Mouse (Mus musculus) embryonic facial prominence, embryonic 13.5 days (tissue): ENCODE measurements at regions not wholly inside any gene's neighbourhood (a gene's known extent, or its start where the extent isn't known, plus 50 kb on each side); places are given as distances from the start of the nearest gene placed in this dataset.

ENCODE experiments used
- ATAC-seq: fragments of 200-750 bp; cut with Nextera tagmentation; 2 replicates; pipeline ENCODE4 v1.8.0; 2017; ENCODE audit warnings: low read depth; ENCODE audit not compliant: insufficient number of reproducible peaks, insufficient read depth, low FRiP score, low TSS enrichment
- H3K27ac ChIP-seq: fragments of 300-500 bp; sonication (generic); 2 replicates; pipeline ENCODE4 v1.5.1; 2015; ENCODE audit warnings: moderate library complexity, mild to moderate bottlenecking, inconsistent platforms
- H3K27me3 ChIP-seq: fragments of 300-500 bp; sonication (generic); 2 replicates; pipeline ENCODE4 v1.6.1; 2015; ENCODE audit warnings: mild to moderate bottlenecking, inconsistent platforms
- H3K36me3 ChIP-seq: fragments of 300-500 bp; sonication (generic); 2 replicates; pipeline ENCODE4 v1.6.1; 2015; ENCODE audit warnings: mild to moderate bottlenecking, inconsistent platforms
- H3K4me1 ChIP-seq: fragments of 300-500 bp; sonication (generic); 2 replicates; pipeline ENCODE4 v1.6.1; 2015; ENCODE audit warnings: inconsistent platforms
- H3K4me2 ChIP-seq: fragments of 300-500 bp; sonication (generic); 2 replicates; pipeline ENCODE4 v1.6.1; 2015; ENCODE audit warnings: moderate library complexity, mild to moderate bottlenecking, inconsistent platforms
- H3K4me3 ChIP-seq: fragments of 300-500 bp; sonication (generic); 2 replicates; pipeline ENCODE4 v1.5.1; 2015; ENCODE audit warnings: mild to moderate bottlenecking, inconsistent platforms
- H3K9ac ChIP-seq: fragments of 300-500 bp; sonication (generic); 2 replicates; pipeline ENCODE4 v1.6.1; 2015; ENCODE audit warnings: mild to moderate bottlenecking, inconsistent platforms
- H3K9me3 ChIP-seq: fragments of 300-500 bp; sonication (generic); 2 replicates; pipeline ENCODE4 v1.6.1; 2016; ENCODE audit warnings: inconsistent platforms
- WGBS: fragments of 180-500 bp; shearing (Covaris S2); methylation state at CpG from one replicate; pipeline ENCODE4 v1.1.7; 2015; ENCODE audit warnings: mixed read lengths; 5-methylcytosine and 5-hydroxymethylcytosine counted together

DNA sequence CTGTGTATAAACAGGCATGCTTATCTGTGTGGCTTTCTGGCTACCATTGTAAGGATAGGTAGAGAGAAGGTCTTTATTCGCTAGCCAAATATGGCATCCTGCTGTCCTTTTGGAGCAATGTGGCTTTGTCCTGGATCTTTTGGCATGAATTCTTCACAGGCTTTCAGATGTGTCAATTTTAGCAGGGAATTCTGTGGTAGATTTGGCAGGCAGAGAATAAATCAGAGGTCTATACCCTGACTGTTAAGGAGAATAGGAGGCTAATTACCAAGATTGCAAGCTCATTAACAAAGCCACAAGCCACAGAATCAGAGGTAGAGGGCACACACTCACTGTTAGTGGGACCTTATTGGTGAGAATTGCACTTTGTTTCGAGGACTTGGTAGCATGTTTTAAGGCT lies 217.2 kb upstream of the Camk1g start:
- H3K36me3 ChIP-seq = no peaks in the 10 kb centered on the region
- no peaks in the 10 kb centered on the region for H3K27me3 ChIP-seq
- H3K4me3 ChIP-seq = no peak overlapping the region
- H3K27ac ChIP-seq = peak overlapping the region; percentile 34
- peaks cover 45% of the 10 kb centered on the region for H3K4me1 ChIP-seq
- no peak overlapping the region for H3K4me2 ChIP-seq
- H3K9me3 ChIP-seq = no peaks in the 10 kb centered on the region
- 85% methylated on average over 2 of the region's 2 CpGs for WGBS
- H3K9ac ChIP-seq = no peak overlapping the region
- ATAC-seq = no peak

DNA sequence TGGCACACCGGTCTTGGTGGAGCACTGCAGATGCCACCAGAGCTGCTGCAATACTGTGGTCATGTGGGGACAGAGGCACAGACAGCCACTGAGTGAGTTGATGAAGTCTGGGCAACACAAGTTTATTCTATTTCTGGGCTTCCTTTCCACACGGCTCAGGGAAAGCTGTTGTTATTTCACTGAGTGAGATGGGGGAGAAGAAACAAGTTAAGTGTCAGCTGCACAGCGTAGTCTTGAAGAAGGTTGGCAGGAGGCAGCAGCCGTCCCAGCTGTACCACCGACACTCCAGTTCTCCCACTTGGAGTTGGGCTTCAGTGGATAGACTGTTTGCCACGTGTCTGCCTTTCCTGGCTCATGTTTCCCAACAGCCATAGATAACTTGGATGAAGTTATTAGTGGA lies 216.8 kb upstream of the Camk1g start:
- H3K27me3 ChIP-seq = no peaks in the 10 kb centered on the region
- H3K4me2 ChIP-seq = no peak overlapping the region
- H3K36me3 ChIP-seq = no peaks in the 10 kb centered on the region
- H3K9ac ChIP-seq = no peak overlapping the region
- ATAC-seq = no peak
- peak overlapping the region; percentile 34 for H3K27ac ChIP-seq
- H3K4me1 ChIP-seq = peaks cover 45% of the 10 kb centered on the region
- 61% methylated on average over 6 of the region's 6 CpGs for WGBS
- H3K9me3 ChIP-seq = no peaks in the 10 kb centered on the region
- H3K4me3 ChIP-seq = no peak overlapping the region

DNA sequence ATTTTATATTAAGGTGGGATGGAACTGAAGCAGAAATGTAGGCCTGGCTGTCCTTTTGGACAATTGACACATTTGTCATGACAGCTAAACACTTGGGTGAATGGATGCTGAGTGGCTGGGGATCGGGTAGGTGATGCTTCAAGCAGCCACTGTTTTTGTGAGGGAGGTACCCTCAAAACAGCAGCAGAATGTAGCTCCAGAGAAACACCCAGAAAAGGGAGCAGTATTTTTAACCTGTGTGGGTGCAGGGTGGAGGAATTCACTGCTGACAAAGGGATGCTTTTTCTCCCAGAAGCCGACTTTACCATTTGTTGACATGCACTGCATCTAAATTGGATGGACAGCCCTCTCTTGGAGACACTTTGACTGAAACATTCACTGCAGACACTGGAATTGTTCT lies 213.7 kb upstream of the Camk1g start:
- H3K36me3 ChIP-seq = no peaks in the 10 kb centered on the region
- no peaks in the 10 kb centered on the region for H3K27me3 ChIP-seq
- 69% methylated on average over 2 of the region's 2 CpGs for WGBS
- H3K4me3 ChIP-seq = no peak overlapping the region
- no peak overlapping the region for H3K27ac ChIP-seq
- no peak for ATAC-seq
- H3K4me1 ChIP-seq = peaks cover 29% of the 10 kb centered on the region
- H3K9me3 ChIP-seq = no peaks in the 10 kb centered on the region
- H3K9ac ChIP-seq = no peak overlapping the region
- H3K4me2 ChIP-seq = no peak overlapping the region

DNA sequence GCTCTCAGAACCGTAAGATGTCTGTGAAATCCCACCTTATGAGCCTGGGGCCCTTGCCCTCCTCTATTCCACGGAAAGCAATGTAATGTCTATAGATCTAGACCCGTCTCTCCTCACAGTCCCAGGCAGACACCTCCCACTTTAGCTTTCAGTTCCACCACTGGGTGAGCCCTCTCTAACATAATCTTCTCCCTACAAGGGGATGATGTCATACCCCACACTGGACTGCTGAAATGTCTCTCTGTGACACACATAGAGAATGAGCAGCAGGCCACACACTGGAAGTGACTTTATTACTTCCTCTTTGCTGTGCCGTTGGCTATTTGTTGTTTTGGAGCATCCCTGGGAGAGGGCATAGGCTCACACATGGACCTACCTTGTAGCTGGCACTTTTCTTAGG lies 210.3 kb upstream of the Camk1g start:
- no peak for ATAC-seq
- H3K36me3 ChIP-seq = no peaks in the 10 kb centered on the region

DNA sequence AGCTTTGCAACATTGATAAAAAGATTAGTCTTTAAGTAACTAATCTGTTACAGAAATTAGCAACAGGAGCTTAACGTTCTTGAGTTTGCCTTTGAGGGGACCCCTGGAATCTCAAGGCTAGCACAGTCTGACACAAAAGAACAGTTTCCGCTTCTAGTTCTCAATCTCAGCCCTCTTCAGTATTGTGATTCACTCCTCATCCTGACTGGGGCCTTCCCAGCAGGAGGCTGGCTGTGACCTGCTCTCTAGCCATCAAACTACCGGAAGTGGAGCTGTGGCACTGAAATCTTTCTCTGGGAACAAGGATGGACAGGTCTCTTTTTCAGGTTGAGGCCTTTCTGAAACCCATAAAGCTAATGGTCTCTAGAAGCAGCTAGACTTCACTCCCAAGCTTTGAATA lies 209.6 kb upstream of the Camk1g start:
- H3K4me3 ChIP-seq = no peak overlapping the region

More for the DNA sequence above, 210.3 kb upstream of the Camk1g start:
- H3K4me1 ChIP-seq = peaks cover 19% of the 10 kb centered on the region
- no peak overlapping the region for H3K27ac ChIP-seq
- H3K4me2 ChIP-seq = no peak overlapping the region
- H3K4me3 ChIP-seq = no peak overlapping the region
- no peak overlapping the region for H3K9ac ChIP-seq
- no peaks in the 10 kb centered on the region for H3K9me3 ChIP-seq
- 70% methylated on average over 4 of the region's 4 CpGs for WGBS
- H3K27me3 ChIP-seq = no peaks in the 10 kb centered on the region

DNA sequence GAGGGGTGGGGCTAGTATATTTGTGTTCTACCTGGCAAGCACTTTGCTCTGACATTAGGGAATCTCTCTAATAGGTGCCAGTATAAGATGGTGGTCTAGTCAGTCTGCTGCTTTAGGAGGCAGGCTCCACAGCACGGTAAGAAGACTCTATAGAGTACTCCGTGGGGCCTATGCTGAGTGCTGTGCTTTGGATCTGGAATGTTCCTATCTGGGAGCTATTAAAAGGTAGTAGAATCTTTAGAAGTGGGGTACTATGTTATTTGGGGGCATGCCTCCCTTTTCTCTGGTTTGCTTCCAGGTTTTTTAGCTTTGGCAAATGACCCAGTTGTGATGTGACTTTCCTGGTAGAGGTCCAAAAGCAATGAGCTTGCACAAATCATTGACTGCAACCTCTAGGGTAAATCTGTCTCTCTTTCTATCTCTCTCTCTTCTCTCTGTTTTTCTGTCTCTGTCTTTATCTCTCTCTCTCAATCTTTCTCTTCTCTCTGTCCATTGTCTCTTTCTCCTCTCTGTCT lies 208.6 kb upstream of the Camk1g start:
- no peak for ATAC-seq
- WGBS = 75% methylated on average over 2 of the region's 2 CpGs
- Histone ChIP-seq H3K36me3 (no peaks in the 10 kb centered on the region), H3K4me2 (no peak overlapping the region), H3K9me3 (no peaks in the 10 kb centered on the region), H3K27ac (no peak overlapping the region), H3K9ac (no peak overlapping the region), H3K4me1 (peaks cover 19% of the 10 kb centered on the region), H3K27me3 (no peaks in the 10 kb centered on the region), H3K4me3 (no peak overlapping the region)

More for the DNA sequence above, 209.6 kb upstream of the Camk1g start:
- no peak overlapping the region for H3K27ac ChIP-seq
- H3K9ac ChIP-seq = no peak overlapping the region
- ATAC-seq = no peak
- H3K36me3 ChIP-seq = no peaks in the 10 kb centered on the region
- no peaks in the 10 kb centered on the region for H3K27me3 ChIP-seq
- H3K4me1 ChIP-seq = peaks cover 19% of the 10 kb centered on the region
- WGBS = 63% methylated on average over 3 of the region's 3 CpGs
- H3K4me2 ChIP-seq = no peak overlapping the region
- no peaks in the 10 kb centered on the region for H3K9me3 ChIP-seq

DNA sequence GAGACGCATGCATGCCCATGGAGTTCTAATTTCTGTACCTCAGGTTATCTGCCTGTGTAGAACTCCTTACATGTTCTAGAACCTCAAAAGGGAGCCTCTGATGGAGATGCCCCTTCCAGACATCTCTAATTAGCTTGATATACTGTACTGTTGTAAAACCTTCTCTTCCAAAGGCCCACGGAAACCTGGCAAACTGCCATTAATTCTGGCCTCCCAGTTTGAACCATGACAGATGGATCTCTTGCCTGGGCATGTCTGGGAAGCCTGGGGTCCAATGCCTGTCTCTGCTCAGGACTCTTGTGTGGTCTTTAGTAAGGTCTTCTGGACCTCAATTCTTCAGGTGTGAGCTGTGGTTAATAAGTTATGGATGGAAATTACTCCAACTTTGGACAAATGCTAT lies 207.7 kb upstream of the Camk1g start:
- no peak overlapping the region for H3K4me3 ChIP-seq
- no peak overlapping the region for H3K4me2 ChIP-seq
- no peak overlapping the region for H3K9ac ChIP-seq
- peaks cover 19% of the 10 kb centered on the region for H3K4me1 ChIP-seq
- H3K27me3 ChIP-seq = no peaks in the 10 kb centered on the region
- H3K36me3 ChIP-seq = no peaks in the 10 kb centered on the region
- no peaks in the 10 kb centered on the region for H3K9me3 ChIP-seq
- WGBS = 69% methylated on average over 2 of the region's 2 CpGs
- no peak overlapping the region for H3K27ac ChIP-seq
- ATAC-seq = no peak

DNA sequence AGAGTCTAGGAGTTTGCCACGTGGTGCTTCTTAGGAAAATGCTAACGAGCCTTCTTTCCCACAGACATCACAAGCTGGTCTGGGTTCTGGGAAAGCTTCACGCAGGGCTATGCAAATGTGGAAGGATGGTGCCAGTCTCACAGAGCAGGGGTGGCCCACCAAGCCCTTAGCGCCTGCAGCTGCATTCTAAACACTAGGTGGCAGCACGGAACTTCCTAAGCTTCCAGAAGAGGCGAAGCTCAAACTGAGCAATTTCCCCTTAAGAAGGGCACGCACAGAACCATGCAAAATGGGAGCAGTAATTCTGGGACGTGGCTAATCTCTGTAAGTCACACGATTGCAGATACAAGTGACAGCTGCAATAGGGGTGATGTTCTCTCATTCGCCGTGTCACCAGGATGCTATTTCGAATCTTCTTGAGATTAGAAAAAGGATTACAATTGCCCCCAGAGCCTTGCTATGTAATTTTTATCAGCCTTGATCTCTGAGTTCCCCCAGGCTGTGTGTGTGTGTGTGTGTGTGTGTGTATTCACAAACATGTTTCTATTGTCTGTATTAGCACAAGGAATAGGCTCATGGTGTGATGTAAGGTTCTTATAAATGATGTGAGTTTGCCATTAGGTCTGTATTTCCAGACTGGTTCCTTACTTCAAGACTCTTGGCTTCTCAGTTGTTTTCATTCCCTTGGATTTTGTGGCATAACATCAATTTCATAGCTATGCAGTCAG lies 206.1 kb upstream of the Camk1g start:
- Histone ChIP-seq H3K9ac (no peak overlapping the region), H3K4me1 (peaks cover 24% of the 10 kb centered on the region), H3K4me3 (no peak overlapping the region), H3K4me2 (no peak overlapping the region; the same call in 1 of the 2 replicates), H3K27ac (no peak overlapping the region), H3K9me3 (no peaks in the 10 kb centered on the region), H3K36me3 (no peaks in the 10 kb centered on the region), H3K27me3 (no peaks in the 10 kb centered on the region)
- ATAC-seq = peak; percentile 40; the same call in 1 of the 2 replicates
- 4% methylated on average over 12 of the region's 12 CpGs for WGBS

DNA sequence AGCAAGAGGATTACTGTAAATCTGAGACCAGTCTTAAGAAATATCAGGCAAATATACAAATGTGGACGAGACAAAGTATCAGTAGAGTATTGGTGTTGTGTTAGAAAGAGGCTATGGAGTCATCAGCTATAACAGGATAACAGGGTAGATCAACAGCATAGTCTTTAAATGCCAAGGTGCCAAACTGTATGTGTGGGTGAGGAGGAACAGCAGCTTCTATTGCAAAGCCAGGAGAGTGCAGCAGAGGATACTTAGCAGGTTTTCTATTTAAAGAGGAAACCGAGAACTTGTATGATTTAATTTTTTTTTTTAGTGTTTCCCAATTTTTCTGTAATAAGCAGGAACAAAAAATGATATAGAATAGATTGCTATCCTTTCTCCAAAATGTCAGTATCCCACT lies 202.7 kb upstream of the Camk1g start:
- 76% methylated on average over 2 of the region's 2 CpGs for WGBS

DNA sequence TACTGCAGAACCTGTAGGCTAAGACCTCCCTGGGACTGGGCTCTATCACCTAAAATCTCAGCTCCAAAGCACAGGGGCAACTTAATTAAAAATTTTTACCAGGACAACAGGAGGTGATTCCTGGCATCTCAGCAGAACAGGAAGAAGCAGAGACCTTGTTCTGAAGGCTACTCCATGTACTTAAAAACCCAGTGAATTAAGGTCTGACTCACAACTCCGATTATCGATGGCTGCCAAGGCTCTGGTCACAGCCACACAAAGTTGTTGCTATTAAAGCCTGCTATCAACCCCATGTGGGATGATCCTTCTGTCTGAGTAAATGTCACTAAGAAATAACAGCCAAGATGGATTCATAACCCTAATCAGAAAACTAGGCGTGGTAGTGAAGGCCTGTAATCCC lies 202.3 kb upstream of the Camk1g start:
- 88% methylated on average over 3 of the region's 3 CpGs for WGBS
- H3K9ac ChIP-seq = no peak overlapping the region
- H3K4me1 ChIP-seq = peaks cover 34% of the 10 kb centered on the region
- no peaks in the 10 kb centered on the region for H3K27me3 ChIP-seq
- no peak overlapping the region for H3K4me2 ChIP-seq
- H3K9me3 ChIP-seq = no peaks in the 10 kb centered on the region
- no peaks in the 10 kb centered on the region for H3K36me3 ChIP-seq
- no peak for ATAC-seq
- H3K4me3 ChIP-seq = no peak overlapping the region
- no peak overlapping the region for H3K27ac ChIP-seq

More for the DNA sequence above, 202.7 kb upstream of the Camk1g start:
- H3K9ac ChIP-seq = no peak overlapping the region
- no peaks in the 10 kb centered on the region for H3K9me3 ChIP-seq
- H3K4me2 ChIP-seq = no peak overlapping the region
- H3K4me3 ChIP-seq = no peak overlapping the region
- H3K27me3 ChIP-seq = no peaks in the 10 kb centered on the region
- no peak for ATAC-seq
- no peaks in the 10 kb centered on the region for H3K36me3 ChIP-seq
- peaks cover 30% of the 10 kb centered on the region for H3K4me1 ChIP-seq
- H3K27ac ChIP-seq = no peak overlapping the region

DNA sequence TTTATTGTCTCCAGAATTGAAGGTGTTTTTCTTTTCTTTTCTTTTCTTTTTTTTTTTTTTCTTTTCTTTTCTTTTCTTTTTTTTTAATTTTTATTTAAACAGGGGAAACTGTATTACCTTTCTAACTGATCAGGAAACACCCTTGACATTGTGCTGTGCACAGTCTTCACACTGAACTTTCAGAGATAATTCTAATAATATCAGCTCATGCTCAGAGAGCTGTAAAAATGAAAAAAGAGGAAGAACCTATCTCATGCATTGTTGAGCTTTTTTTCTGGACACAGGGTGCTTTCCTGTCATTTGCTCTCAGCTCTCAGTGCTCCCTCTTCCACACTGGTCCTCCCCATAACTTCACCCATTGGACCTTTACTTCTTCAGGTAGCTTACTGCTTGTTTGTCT lies 201.0 kb upstream of the Camk1g start:
- peaks cover 34% of the 10 kb centered on the region for H3K4me1 ChIP-seq

DNA sequence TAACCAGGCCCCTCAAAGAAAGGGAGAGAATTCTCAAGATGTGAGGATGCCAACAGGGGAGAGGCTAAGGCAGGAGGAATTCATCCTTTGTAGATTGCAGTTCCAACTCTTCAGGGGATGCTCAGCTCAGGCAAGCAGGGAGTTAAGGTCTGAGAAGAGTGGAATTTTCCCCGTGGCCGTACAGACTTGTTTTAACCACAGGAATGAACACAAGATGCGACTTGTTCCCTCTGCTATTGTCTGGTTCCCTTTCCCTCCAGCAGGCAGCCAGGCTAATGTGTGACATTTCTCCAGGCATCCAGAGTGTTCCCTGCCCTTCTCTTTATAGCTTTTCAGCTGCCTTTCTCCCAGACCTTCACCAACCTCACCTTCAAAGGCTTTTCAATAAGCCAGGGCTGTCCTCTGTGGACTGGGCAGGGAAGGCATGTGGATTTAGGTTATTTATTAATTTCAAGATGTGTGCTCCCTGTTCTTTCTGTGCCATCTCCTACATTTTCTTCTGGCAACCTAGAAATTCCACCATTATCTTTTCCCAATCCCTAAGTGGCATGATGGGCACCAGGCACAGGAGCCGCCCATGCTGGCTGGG lies 198.6 kb upstream of the Camk1g start:
- H3K27ac ChIP-seq = peak overlapping the region; percentile 86
- H3K9me3 ChIP-seq = no peaks in the 10 kb centered on the region
- no peak overlapping the region for H3K9ac ChIP-seq
- H3K4me3 ChIP-seq = no peak overlapping the region
- no peaks in the 10 kb centered on the region for H3K27me3 ChIP-seq
- ATAC-seq = no peak
- no peak overlapping the region for H3K4me2 ChIP-seq
- WGBS = 31% methylated on average over 4 of the region's 4 CpGs
- peaks cover 39% of the 10 kb centered on the region for H3K4me1 ChIP-seq
- H3K36me3 ChIP-seq = no peaks in the 10 kb centered on the region

More for the DNA sequence above, 201.0 kb upstream of the Camk1g start:
- Histone ChIP-seq H3K9me3 (no peaks in the 10 kb centered on the region), H3K4me3 (no peak overlapping the region), H3K27me3 (no peaks in the 10 kb centered on the region), H3K9ac (no peak overlapping the region), H3K4me2 (no peak overlapping the region), H3K27ac (no peak overlapping the region), H3K36me3 (no peaks in the 10 kb centered on the region)
- no peak for ATAC-seq
